Mouse (Mus musculus): Measurements from ENCODE around the gene Shprh.

- TF ChIP-seq POLR2A (IDR thresholded peaks at IDR 0.05; ENCODE audit: low read depth, low read length): no peak
- no peak for TF ChIP-seq EP300 (IDR thresholded peaks at IDR 0.05; ENCODE audit: low read length)
- TF ChIP-seq ZNF384 (IDR thresholded peaks at IDR 0.05; ENCODE audit: low read depth, low read length): no peak
- no peak for TF ChIP-seq MAFK (IDR thresholded peaks at IDR 0.05; ENCODE audit: insufficient replicate concordance, low read length)
- TF ChIP-seq CHD2 (IDR thresholded peaks at IDR 0.05; ENCODE audit: low read length): no peak
- no peak for TF ChIP-seq MAX (IDR thresholded peaks at IDR 0.05; ENCODE audit: low read length)
- no peak for TF ChIP-seq CTCF (conservative IDR thresholded peaks at IDR 0.05 in 1 of 2, IDR thresholded peaks at IDR 0.05 in 1 of 2; ENCODE audit: low read depth in 2 of 2, low read length in 2 of 2)
- no peak for TF ChIP-seq TBP (conservative IDR thresholded peaks at IDR 0.05; ENCODE audit: low read depth, low read length)
- TF ChIP-seq JUND (conservative IDR thresholded peaks at IDR 0.05; ENCODE audit: low read depth, low read length): no peak
- no peak for TF ChIP-seq ZKSCAN1 (IDR thresholded peaks at IDR 0.05; ENCODE audit: borderline replicate concordance, low read depth, low read length)
- no peak for TF ChIP-seq HCFC1 (IDR thresholded peaks at IDR 0.05; ENCODE audit: low read depth, low read length)
- TF ChIP-seq MEF2A (IDR thresholded peaks at IDR 0.05; ENCODE audit: borderline replicate concordance, low read depth, low read length): no peak
- no peak for TF ChIP-seq BHLHE40 (IDR thresholded peaks at IDR 0.05; ENCODE audit: low read depth, low read length)
Measured at GRCm38 (mm10) chr10:11248210-11248609, 99.0 kb downstream of the Shprh start.
